Mouse (Mus musculus): ENCODE results near the gene Gtpbp1. TPM values are rescaled to one million over a fixed set of nuclear protein-coding genes. Genes with fewer than 3 reads are reported as not detected.

Gtpbp1 gene
- polyA plus RNA-seq, 1 experiment from 2014 or later = 38.7 TPM

DNA sequence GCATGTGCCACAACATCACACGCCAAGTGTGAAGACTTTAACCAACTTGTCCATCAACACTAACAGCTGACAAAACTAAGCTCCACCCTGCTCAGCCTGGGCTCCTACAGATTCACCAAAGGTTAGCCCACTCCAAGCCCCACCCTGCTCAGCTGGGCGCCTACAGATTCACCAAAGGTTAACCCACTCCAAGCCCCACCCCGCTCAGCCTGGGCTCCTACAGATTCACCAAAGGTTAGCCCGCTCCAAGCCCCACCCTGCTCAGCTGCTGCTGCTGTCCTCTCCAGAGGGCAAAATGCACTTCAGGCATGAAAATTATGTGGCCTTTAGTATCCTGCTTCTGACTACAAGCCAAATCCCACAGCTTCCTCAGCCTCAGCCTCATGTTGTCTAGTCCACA, 8.7 kb upstream of the Gtpbp1 start:
- Histone ChIP-seq H3K27me3 (ENCODE audit: control insufficient read depth, insufficient read depth, low read length) (no peaks in the 10 kb centered on the region), H3K9ac (ENCODE audit: low read length) (no peak overlapping the region), H3K36me3 (ENCODE audit: control insufficient read depth, insufficient read depth, low read length) (no peaks in the 10 kb centered on the region; the same call in 1 of the 2 replicates), H3K4me1 (ENCODE audit: control insufficient read depth, insufficient read depth, low read length) (peaks cover 22% of the 10 kb centered on the region), H3K4me3 (ENCODE audit: low read depth, low read length) (no peak overlapping the region), H3K27ac (replicated peaks; ENCODE audit: low read depth, low read length) (no peak overlapping the region), H3K9me3 (ENCODE audit: control insufficient read depth, low read length) (no peaks in the 10 kb centered on the region), H3K4me2 (ENCODE audit: low read depth, severe bottlenecking) (no peak overlapping the region)
- DNase-seq (ENCODE audit: low spot score) (no peak), ATAC-seq (ENCODE audit: insufficient number of reproducible peaks, low FRiP score, low TSS enrichment, low read depth) (no peak)
- 86% methylated on average over 4 of the region's 4 CpGs for WGBS

- H3K4me3 ChIP-seq (ENCODE audit: low read depth, low read length) = no peak overlapping the region
- H3K9me3 ChIP-seq (ENCODE audit: control insufficient read depth, low read length) = no peaks in the 10 kb centered on the region
- H3K27ac ChIP-seq (replicated peaks; ENCODE audit: low read depth, low read length) = no peak overlapping the region
- H3K4me1 ChIP-seq (ENCODE audit: control insufficient read depth, insufficient read depth, low read length) = peaks cover 22% of the 10 kb centered on the region
- ATAC-seq (ENCODE audit: insufficient number of reproducible peaks, low FRiP score, low TSS enrichment, low read depth) (no peak), DNase-seq (ENCODE audit: low spot score) (no peak)
- H3K36me3 ChIP-seq (ENCODE audit: control insufficient read depth, insufficient read depth, low read length) = no peaks in the 10 kb centered on the region
- WGBS = 92% methylated on average over 6 of the region's 6 CpGs
- no peak overlapping the region for H3K9ac ChIP-seq (ENCODE audit: low read length)
- H3K27me3 ChIP-seq (ENCODE audit: control insufficient read depth, insufficient read depth, low read length) = no peaks in the 10 kb centered on the region
- H3K4me2 ChIP-seq (ENCODE audit: low read depth, severe bottlenecking) = no peak overlapping the region
Measured at GRCm38 (mm10) chr15:79683146-79683545, 7.5 kb upstream of the Gtpbp1 start.

- ATAC-seq (ENCODE audit: insufficient number of reproducible peaks, low FRiP score, low TSS enrichment, low read depth) (no peak), DNase-seq (ENCODE audit: low spot score) (no peak)
- H3K4me2 ChIP-seq (ENCODE audit: low read depth, severe bottlenecking) = peak overlapping the region; percentile 70; the same call in 1 of the 2 replicates
- H3K27me3 ChIP-seq (ENCODE audit: control insufficient read depth, insufficient read depth, low read length) = no peaks in the 10 kb centered on the region
- H3K9ac ChIP-seq (ENCODE audit: low read length) = no peak overlapping the region
- H3K4me1 ChIP-seq (ENCODE audit: control insufficient read depth, insufficient read depth, low read length) = peaks cover 26% of the 10 kb centered on the region
- H3K36me3 ChIP-seq (ENCODE audit: control insufficient read depth, insufficient read depth, low read length) = no peaks in the 10 kb centered on the region
- H3K27ac ChIP-seq (replicated peaks; ENCODE audit: low read depth, low read length) = no peak overlapping the region
- no peaks in the 10 kb centered on the region for H3K9me3 ChIP-seq (ENCODE audit: control insufficient read depth, low read length)
- 83% methylated on average over 19 of the region's 19 CpGs for WGBS
- no peak overlapping the region for H3K4me3 ChIP-seq (ENCODE audit: low read depth, low read length)
Measured at GRCm38 (mm10) chr15:79683707-79684465, 6.8 kb upstream of the Gtpbp1 start.

DNA sequence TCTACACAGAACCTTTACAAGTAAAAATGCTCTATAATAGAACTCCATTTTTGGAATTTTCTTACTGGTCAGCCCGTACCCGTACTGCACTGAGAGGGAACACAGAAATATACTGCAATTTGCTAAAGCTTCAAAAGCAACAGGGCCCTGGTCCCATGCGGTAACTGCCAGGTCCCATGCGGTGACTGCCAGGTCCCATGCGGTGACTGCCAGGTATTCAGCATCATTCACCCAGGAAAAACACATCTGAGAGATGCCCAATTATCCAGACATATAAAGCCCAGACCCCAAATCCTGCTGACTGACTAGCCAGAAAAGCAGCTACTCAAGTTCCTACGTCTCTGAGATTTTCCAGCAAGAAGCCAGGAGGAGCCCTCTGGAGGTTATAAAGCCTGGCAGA, 6.0 kb upstream of the Gtpbp1 start:
- H3K9ac ChIP-seq (ENCODE audit: low read length) = no peak overlapping the region
- H3K27me3 ChIP-seq (ENCODE audit: control insufficient read depth, insufficient read depth, low read length) = no peaks in the 10 kb centered on the region
- no peaks in the 10 kb centered on the region for H3K36me3 ChIP-seq (ENCODE audit: control insufficient read depth, insufficient read depth, low read length)
- H3K4me3 ChIP-seq (ENCODE audit: low read depth, low read length) = no peak overlapping the region
- no peak overlapping the region for H3K27ac ChIP-seq (replicated peaks; ENCODE audit: low read depth, low read length)
- peak overlapping the region; percentile 70 for H3K4me2 ChIP-seq (ENCODE audit: low read depth, severe bottlenecking)
- no peak for DNase-seq (ENCODE audit: low spot score)
- no peaks in the 10 kb centered on the region for H3K9me3 ChIP-seq (ENCODE audit: control insufficient read depth, low read length)
- WGBS = 88% methylated on average over 6 of the region's 6 CpGs
- ATAC-seq (ENCODE audit: insufficient number of reproducible peaks, low FRiP score, low TSS enrichment, low read depth) = no peak
- peaks cover 26% of the 10 kb centered on the region for H3K4me1 ChIP-seq (ENCODE audit: control insufficient read depth, insufficient read depth, low read length)

DNA sequence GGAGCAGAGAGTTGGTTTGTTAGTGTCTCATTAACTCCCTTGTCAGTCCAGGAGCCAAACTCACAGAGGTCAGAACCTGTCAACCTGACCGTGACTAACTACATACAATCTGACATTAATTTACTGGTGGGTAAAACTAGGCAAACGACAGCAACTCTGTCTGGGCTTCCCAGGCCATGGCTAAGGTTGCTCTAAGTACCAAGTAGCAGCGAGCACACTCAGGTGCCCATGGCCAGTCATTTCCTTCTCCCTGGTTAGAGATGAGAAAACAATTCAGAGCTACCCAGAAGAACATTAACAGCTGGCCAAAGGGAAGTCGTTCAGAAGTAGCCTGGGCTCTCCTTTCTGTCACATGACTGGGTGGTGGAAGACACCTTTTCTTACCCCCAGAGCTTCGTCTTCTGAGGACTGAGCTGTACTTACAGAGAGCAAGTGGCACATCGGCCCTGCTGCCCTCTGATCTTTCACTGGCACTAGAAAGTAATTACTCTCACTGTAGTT, 5.5 kb upstream of the Gtpbp1 start:
- WGBS = 15% methylated on average over 6 of the region's 6 CpGs
- H3K9me3 ChIP-seq (ENCODE audit: control insufficient read depth, low read length) = no peaks in the 10 kb centered on the region
- peaks cover 28% of the 10 kb centered on the region for H3K4me1 ChIP-seq (ENCODE audit: control insufficient read depth, insufficient read depth, low read length)
- H3K4me3 ChIP-seq (ENCODE audit: low read depth, low read length) = peak overlapping the region; percentile 88; the same call in 1 of the 2 replicates
- ATAC-seq (ENCODE audit: insufficient number of reproducible peaks, low FRiP score, low TSS enrichment, low read depth) (no peak), DNase-seq (ENCODE audit: low spot score) (no peak)
- H3K27me3 ChIP-seq (ENCODE audit: control insufficient read depth, insufficient read depth, low read length) = no peaks in the 10 kb centered on the region
- H3K36me3 ChIP-seq (ENCODE audit: control insufficient read depth, insufficient read depth, low read length) = no peaks in the 10 kb centered on the region
- H3K9ac ChIP-seq (ENCODE audit: low read length) = peak overlapping the region; percentile 34; the same call in 1 of the 2 replicates
- no peak overlapping the region for H3K27ac ChIP-seq (replicated peaks; ENCODE audit: low read depth, low read length)
- peak overlapping the region; percentile 70 for H3K4me2 ChIP-seq (ENCODE audit: low read depth, severe bottlenecking)

GRCm38 (mm10) chr15:79686046-79686869, 4.4 kb upstream of the Gtpbp1 start:
- no peak overlapping the region for H3K27ac ChIP-seq (replicated peaks; ENCODE audit: low read depth, low read length)
- no peaks in the 10 kb centered on the region for H3K9me3 ChIP-seq (ENCODE audit: control insufficient read depth, low read length)
- H3K4me2 ChIP-seq (ENCODE audit: low read depth, severe bottlenecking) = peak overlapping the region; percentile 70
- DNase-seq (ENCODE audit: low spot score) (no peak), ATAC-seq (ENCODE audit: insufficient number of reproducible peaks, low FRiP score, low TSS enrichment, low read depth) (no peak)
- peaks cover 28% of the 10 kb centered on the region for H3K4me1 ChIP-seq (ENCODE audit: control insufficient read depth, insufficient read depth, low read length)
- WGBS = 22% methylated on average over 15 of the region's 15 CpGs
- no peaks in the 10 kb centered on the region for H3K27me3 ChIP-seq (ENCODE audit: control insufficient read depth, insufficient read depth, low read length)
- peak overlapping the region; percentile 88 for H3K4me3 ChIP-seq (ENCODE audit: low read depth, low read length)
- H3K36me3 ChIP-seq (ENCODE audit: control insufficient read depth, insufficient read depth, low read length) = no peaks in the 10 kb centered on the region
- peak overlapping the region; percentile 43 for H3K9ac ChIP-seq (ENCODE audit: low read length)

DNA sequence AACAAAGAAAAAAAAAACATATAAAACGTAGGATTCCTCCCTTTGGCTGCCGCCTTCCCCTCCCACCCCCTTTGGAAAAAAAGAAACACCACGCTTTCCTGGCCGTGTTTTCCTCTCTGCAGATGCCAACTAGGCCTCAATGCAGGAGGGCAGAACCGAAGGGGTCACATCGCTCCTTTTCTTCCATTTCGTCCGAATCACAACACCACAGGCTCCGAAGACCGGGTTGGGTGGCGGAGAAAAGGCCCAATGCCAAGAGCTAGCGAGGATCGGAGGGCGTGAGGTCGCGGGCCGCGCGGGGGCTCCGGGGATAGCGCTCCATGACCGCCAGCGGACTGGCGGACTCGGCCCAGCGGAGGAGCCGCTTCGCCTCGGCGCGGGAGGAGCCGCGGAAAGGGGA, 3.5 kb upstream of the Gtpbp1 start:
- H3K4me2 ChIP-seq (ENCODE audit: low read depth, severe bottlenecking) = peak overlapping the region; percentile 70
- H3K27me3 ChIP-seq (ENCODE audit: control insufficient read depth, insufficient read depth, low read length) = no peaks in the 10 kb centered on the region
- peak overlapping the region; percentile 97 for H3K27ac ChIP-seq (replicated peaks; ENCODE audit: low read depth, low read length)
- no peaks in the 10 kb centered on the region for H3K36me3 ChIP-seq (ENCODE audit: control insufficient read depth, insufficient read depth, low read length)
- peak overlapping the region; percentile 88 for H3K4me3 ChIP-seq (ENCODE audit: low read depth, low read length)
- DNase-seq (ENCODE audit: low spot score) (peak; percentile 65), ATAC-seq (ENCODE audit: insufficient number of reproducible peaks, low FRiP score, low TSS enrichment, low read depth) (no peak)
- peaks cover 32% of the 10 kb centered on the region for H3K4me1 ChIP-seq (ENCODE audit: control insufficient read depth, insufficient read depth, low read length)
- H3K9ac ChIP-seq (ENCODE audit: low read length) = peak overlapping the region; percentile 87
- no peaks in the 10 kb centered on the region for H3K9me3 ChIP-seq (ENCODE audit: control insufficient read depth, low read length)
- whole genome bisulfite sequencing = 0% methylated on average over 24 of the region's 33 CpGs

DNA sequence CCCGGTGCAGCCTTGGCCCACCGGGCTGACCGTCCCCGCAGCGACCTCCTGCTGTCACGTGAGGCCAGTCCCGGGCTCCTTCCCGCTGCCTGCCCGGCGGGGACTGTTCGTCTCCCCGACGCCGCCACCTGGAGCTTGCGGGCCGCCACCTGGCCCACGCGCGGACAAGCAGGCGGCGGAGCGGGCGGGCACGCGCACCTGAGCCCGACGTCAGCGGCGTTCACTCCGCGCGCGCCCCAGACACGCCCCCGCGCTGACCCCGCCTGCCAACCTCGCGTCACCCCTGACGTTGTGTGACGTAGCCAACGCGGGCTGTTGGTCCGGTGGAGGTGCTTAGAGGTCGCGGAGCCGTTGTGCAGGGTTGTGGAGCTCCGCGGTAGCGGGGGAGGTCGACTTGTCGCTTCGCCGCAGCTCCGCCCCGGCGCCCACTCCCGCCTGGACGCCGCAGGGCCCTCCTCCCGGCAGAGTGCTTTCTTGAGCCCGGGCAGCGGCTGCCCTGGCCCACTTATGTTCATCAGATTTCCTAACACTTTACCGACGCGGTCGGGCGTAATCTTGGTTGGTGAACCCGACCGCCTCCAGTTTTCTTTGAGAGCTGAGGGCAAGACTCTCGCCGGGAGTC, 2.9 kb upstream of the Gtpbp1 start, which contains the start of gene Josd1:
Josd1 (minus strand) TSS at position 274 of the 622 bp plus-strand sequence.
- Histone ChIP-seq H3K36me3 (ENCODE audit: control insufficient read depth, insufficient read depth, low read length) (no peaks in the 10 kb centered on the region), H3K27ac (replicated peaks; ENCODE audit: low read depth, low read length) (peak within 1 kb of the TSS; percentile 97), H3K9ac (ENCODE audit: low read length) (peak within 1 kb of the TSS; percentile 87), H3K27me3 (ENCODE audit: control insufficient read depth, insufficient read depth, low read length) (no peaks in the 10 kb centered on the region), H3K4me2 (ENCODE audit: low read depth, severe bottlenecking) (peak within 1 kb of the TSS; percentile 70), H3K4me1 (ENCODE audit: control insufficient read depth, insufficient read depth, low read length) (peaks cover 32% of the 10 kb centered on the region), H3K4me3 (ENCODE audit: low read depth, low read length) (peak within 1 kb of the TSS; percentile 88), H3K9me3 (ENCODE audit: control insufficient read depth, low read length) (no peaks in the 10 kb centered on the region)
- peak; percentile 97 for DNase-seq (ENCODE audit: low spot score)
- ATAC-seq (ENCODE audit: insufficient number of reproducible peaks, low FRiP score, low TSS enrichment, low read depth) = peak; percentile 52
- WGBS = under 1% methylated on average over 59 of the region's 72 CpGs
